Mouse (Mus musculus) MEL (cell line): ENCODE measurements around the gene Nanos3.

ENCODE experiments used
- BHLHE40 ChIP-seq: IDR thresholded peaks from 2 replicates; pipeline ENCODE4 v1.6.1; 2012; ENCODE audit warnings: low read depth, mild to moderate bottlenecking, inconsistent platforms, low read length, improper control_type of control experiment, borderline replicate concordance
- CTCF ChIP-seq, 3 experiments: IDR thresholded peaks in 2 of 3; conservative IDR thresholded peaks in 1 of 3; 2 replicates each; pipeline ENCODE4 v1.5.1; 2011 to 2012; ENCODE audit warnings: low read length in 3 of 3, low read depth in 2 of 3, mild to moderate bottlenecking in 2 of 3, improper control_type of control experiment in 1 of 3, inconsistent platforms in 1 of 3, mixed read lengths in 1 of 3, moderate library complexity in 1 of 3; ENCODE audit not compliant: control insufficient read depth in 1 of 3, insufficient read depth in 1 of 3, poor library complexity in 1 of 3, severe bottlenecking in 1 of 3
- HCFC1 ChIP-seq: IDR thresholded peaks from 2 replicates; pipeline ENCODE4 v1.6.1; 2012; ENCODE audit warnings: low read depth, mild to moderate bottlenecking, inconsistent platforms, low read length, improper control_type of control experiment, moderate library complexity
- NELFE ChIP-seq: IDR thresholded peaks from 2 replicates; pipeline ENCODE4 v1.6.1; 2011; ENCODE audit warnings: low read depth, low read length, improper control_type of control experiment
- POLR2AphosphoS2 ChIP-seq: IDR thresholded peaks from 2 replicates; pipeline ENCODE4 v1.6.1; 2011; ENCODE audit warnings: low read length, improper control_type of control experiment

DNA sequence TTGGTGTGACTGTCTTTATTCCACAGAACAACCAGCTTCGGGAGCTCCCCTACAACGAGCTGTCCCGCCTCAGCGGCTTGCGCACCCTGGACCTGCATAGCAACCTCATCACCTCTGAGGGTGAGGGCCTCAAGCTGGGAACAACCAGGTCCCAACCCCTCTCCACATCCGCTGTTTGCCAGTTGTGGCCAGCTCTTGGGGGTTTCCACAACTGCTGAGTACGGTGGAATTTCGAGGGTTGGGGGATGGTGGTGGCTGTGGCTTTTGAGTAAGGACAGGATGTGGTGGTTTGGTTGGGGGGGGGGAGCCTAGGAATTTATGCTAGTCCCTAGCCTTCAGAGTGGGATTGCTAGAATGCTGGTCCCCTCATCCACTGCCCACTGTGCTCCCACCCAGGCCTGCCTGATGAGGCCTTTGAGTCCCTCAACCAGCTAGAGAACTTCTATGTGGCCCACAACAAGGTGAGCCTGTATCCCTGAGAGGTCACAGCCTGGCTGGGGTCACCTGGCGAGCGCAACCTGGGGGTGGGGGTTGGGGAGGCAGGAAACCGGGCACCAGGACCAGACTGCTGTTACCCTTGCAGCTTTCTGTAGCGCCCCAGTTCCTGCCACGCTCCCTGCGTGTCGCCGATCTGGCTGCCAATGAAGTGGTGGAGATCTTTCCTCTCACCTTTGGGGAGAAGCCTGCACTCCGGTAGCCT is 57.7 kb downstream of the Nanos3 start:
- no peak for TF ChIP-seq NELFE
- TF ChIP-seq POLR2AphosphoS2, result no peak
- TF ChIP-seq CTCF (IDR thresholded peaks at IDR 0.05 in 2 of 3, conservative IDR thresholded peaks at IDR 0.05 in 1 of 3; ENCODE audit: control insufficient read depth in 1 of 3, insufficient read depth in 1 of 3, low read depth in 2 of 3, low read length in 3 of 3, poor library complexity in 1 of 3, severe bottlenecking in 1 of 3), result no peak
- no peak for TF ChIP-seq BHLHE40
- no peak for TF ChIP-seq HCFC1
